Mouse (Mus musculus) forebrain, embryonic 13.5 days (tissue): ENCODE data around the gene Tusc2. TPM values are rescaled to one million over a fixed set of nuclear protein-coding genes. Genes with fewer than 3 reads are reported as not detected.

Experiments used
- ATAC-seq: fragments of 200-750 bp; cut with Nextera tagmentation; 2 replicates; pipeline ENCODE4 v1.8.0; 2017
- H3K27ac ChIP-seq: fragments of 300-500 bp; sonication (generic); 2 replicates; pipeline ENCODE4 v1.5.1; 2015; ENCODE audit warnings: inconsistent platforms, mild to moderate bottlenecking, moderate library complexity
- H3K27me3 ChIP-seq: fragments of 300-500 bp; sonication (generic); 2 replicates; pipeline ENCODE4 v1.6.1; 2015; ENCODE audit warnings: mild to moderate bottlenecking, inconsistent platforms
- H3K36me3 ChIP-seq: fragments of 300-500 bp; sonication (generic); 2 replicates; pipeline ENCODE4 v1.6.1; 2015; ENCODE audit warnings: mild to moderate bottlenecking, inconsistent platforms; ENCODE audit not compliant: poor library complexity, severe bottlenecking
- H3K4me1 ChIP-seq: fragments of 300-500 bp; sonication (generic); 2 replicates; pipeline ENCODE4 v1.6.1; 2015; ENCODE audit warnings: inconsistent platforms
- H3K4me2 ChIP-seq: fragments of 300-500 bp; sonication (generic); 2 replicates; pipeline ENCODE4 v1.6.1; 2015; ENCODE audit warnings: inconsistent platforms, mild to moderate bottlenecking, moderate library complexity
- H3K4me3 ChIP-seq: fragments of 300-500 bp; sonication (generic); 2 replicates; pipeline ENCODE4 v1.5.1; 2015; ENCODE audit warnings: mild to moderate bottlenecking, inconsistent platforms
- H3K9ac ChIP-seq: fragments of 300-500 bp; sonication (generic); 2 replicates; pipeline ENCODE4 v1.6.1; 2015; ENCODE audit warnings: mild to moderate bottlenecking, inconsistent platforms
- H3K9me3 ChIP-seq: fragments of 300-500 bp; sonication (generic); replicated peaks from 2 replicates; pipeline ENCODE4 v1.6.1; 2016; ENCODE audit warnings: inconsistent platforms
- WGBS: fragments of 180-500 bp; shearing (Covaris S2); methylation state at CpG from one replicate; pipeline ENCODE4 v1.1.7; 2015; 5-methylcytosine and 5-hydroxymethylcytosine counted together
- polyA plus RNA-seq: library from polyadenylated mRNA; unstranded; fragments of >200 nt; fragmentation: Nextera tagmentation; extraction: Ambion mirVana; gene quantifications from 2 replicates; pipeline ENCODE4 v1.2.1, GENCODE M21; 2015

Gene Tusc2
- polyA plus RNA-seq, 1 experiment from 2014 or later = 80.7 TPM

DNA sequence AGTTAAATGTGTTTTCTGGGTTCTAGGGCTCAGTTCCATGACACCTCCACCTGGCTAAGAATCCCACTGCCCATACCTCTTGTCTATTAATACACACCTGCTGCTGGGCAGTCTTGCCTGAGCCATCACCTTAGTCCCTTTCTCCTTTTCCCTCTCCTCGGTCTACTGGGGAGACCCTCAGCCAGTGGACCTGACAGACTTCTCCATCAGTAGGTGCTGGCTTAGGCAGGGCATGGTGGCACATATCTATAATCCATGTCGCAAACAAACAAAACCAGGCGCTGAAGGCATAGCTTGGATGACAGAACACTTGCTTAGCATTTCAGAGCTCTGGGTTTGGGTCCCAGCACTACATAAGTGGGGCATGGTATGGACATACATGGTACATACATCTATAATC lies 24.3 kb upstream of the Tusc2 start:
- Histone ChIP-seq H3K9me3 (no peaks in the 10 kb centered on the region), H3K9ac (no peak overlapping the region), H3K4me1 (peaks cover 55% of the 10 kb centered on the region), H3K36me3 (peaks cover 36% of the 10 kb centered on the region), H3K27me3 (no peaks in the 10 kb centered on the region), H3K27ac (no peak overlapping the region), H3K4me2 (no peak overlapping the region), H3K4me3 (no peak overlapping the region)
- no peak for ATAC-seq
- WGBS = 90% methylated on average over 3 of the region's 3 CpGs

DNA sequence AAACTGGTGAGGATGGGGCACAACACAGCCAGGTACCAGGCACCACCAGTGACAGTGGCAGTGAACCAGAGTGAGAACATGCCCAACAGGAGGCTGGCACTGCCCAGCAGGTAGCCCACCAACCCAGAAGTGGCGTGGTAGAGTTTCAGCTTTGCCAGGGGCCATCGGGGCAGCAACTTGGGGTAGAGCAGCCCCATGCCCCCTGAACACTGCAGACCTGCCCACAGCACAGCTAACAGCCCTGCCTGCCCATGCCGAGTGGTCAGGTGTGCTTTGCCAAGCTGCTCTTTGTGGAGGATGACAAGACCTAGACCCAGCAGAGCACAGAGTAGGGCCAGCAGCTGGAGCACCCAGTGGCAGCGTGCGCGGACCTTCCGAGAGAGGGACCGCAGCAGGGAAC lies 23.1 kb upstream of the Tusc2 start:
- Histone ChIP-seq H3K36me3 (peaks cover 48% of the 10 kb centered on the region), H3K27ac (no peak overlapping the region), H3K9me3 (no peaks in the 10 kb centered on the region), H3K4me1 (peaks cover 51% of the 10 kb centered on the region), H3K27me3 (no peaks in the 10 kb centered on the region), H3K4me2 (no peak overlapping the region), H3K9ac (no peak overlapping the region), H3K4me3 (no peak overlapping the region)
- 96% methylated on average over 8 of the region's 8 CpGs for WGBS
- no peak for ATAC-seq

DNA sequence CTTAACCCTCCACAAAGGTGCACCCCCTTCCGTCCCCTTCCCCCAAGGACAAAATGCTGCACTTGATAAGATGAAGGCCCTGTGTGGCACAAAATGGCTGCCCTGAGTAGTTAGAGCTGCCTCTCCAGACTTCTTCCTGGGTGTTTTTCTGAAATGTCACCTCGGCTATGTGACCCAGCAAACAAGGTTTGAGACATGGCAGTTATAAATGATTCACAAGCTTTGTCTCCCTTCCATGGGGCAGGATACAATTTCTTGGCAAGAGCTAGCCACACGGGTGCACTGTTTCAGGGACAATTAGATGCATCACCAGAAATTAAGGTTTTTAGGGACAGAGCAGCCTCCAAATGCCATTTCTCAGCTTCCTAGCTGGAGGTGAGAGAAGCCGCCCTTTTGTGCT lies 22.6 kb upstream of the Tusc2 start:
- Histone ChIP-seq H3K4me3 (no peak overlapping the region), H3K9me3 (no peaks in the 10 kb centered on the region), H3K27me3 (no peaks in the 10 kb centered on the region), H3K36me3 (peaks cover 52% of the 10 kb centered on the region), H3K4me2 (no peak overlapping the region), H3K4me1 (peaks cover 46% of the 10 kb centered on the region), H3K9ac (no peak overlapping the region), H3K27ac (no peak overlapping the region)
- ATAC-seq = no peak
- WGBS = 79% methylated on average over 4 of the region's 4 CpGs

DNA sequence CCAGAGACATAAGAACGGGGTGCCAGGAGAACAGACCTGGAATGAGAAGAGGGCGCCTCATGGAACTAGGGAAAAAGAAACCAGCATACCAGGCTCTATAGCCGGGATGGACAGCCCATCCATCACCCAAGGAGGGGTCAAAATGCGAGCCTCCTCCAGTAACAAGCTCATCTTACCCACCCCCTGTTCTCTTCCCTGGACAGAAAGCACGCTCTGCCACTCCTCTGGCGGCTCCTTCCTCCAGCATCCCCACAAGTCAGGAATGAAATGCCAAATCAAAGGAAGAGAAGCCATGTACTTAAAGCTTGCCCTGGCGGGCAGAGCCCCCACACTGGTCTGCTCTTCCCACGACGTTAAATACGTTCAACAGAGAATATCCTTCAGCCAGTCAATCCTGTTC lies 22.1 kb upstream of the Tusc2 start:
- Histone ChIP-seq H3K4me3 (peak overlapping the region; percentile 59), H3K36me3 (peaks cover 52% of the 10 kb centered on the region), H3K4me1 (peaks cover 46% of the 10 kb centered on the region)

DNA sequence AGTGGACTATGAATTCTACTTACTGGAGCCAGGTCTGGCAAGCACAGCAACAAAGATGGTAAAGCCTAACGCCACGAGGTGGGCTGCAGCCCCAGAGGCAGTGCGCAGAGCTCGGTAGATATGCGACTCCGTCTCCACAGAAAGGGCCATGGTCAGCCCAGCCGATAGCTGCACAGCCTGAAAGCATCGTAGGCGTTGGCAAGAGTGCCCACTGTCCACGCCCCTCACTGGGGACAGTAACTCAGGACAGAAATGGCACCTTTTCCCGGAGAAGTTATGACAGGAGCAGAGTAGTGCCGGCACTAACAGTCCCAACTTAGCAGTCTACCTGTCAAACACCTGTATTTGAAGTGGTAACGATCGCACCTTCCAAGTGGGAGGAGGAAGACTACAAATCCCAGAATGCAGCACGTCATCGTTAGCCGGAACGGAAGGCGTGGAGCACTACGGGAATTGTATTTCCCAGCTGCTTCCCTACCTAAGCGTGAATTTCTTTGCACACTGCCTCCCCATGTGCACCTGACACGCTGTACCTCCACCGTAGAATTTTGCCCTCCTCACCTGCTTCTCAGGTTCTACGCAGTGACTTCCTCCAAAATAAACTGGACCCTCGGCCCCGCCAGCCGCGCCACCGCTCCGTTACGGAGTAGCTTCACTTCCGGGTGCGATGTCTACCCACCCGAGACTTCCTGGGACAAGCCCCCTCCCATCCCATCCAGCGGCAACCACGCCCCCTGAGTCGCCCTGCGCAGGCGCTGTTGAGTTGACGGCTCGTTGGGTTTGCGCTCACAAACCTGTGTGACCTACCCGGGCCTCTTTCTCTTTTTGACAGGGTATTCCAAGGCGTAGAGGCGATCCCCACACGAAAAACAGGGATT lies 21.3 kb upstream of the Tusc2 start, which contains the start of the genes Cyb561d2 and Nprl2:
Gene Cyb561d2 (minus strand): TSS at position 720 of the 878 bp plus-strand sequence.
Gene Nprl2 (plus strand): TSS at position 753 of the 878 bp plus-strand sequence.
- whole genome bisulfite sequencing = 1% methylated on average over 46 of the region's 46 CpGs
- H3K9ac ChIP-seq = peak within 1 kb of the TSS; percentile 77
- peak within 1 kb of the TSS; percentile 59 for H3K4me3 ChIP-seq
- H3K4me2 ChIP-seq = peak within 1 kb of the TSS; percentile 92
- H3K9me3 ChIP-seq = no peaks in the 10 kb centered on the region
- H3K27me3 ChIP-seq = no peaks in the 10 kb centered on the region
- H3K4me1 ChIP-seq = peaks cover 46% of the 10 kb centered on the region
- peak; percentile 90 for ATAC-seq
- H3K27ac ChIP-seq = peak within 1 kb of the TSS; percentile 2; the same call in 1 of the 2 replicates
- H3K36me3 ChIP-seq = peaks cover 52% of the 10 kb centered on the region

More for the DNA sequence above, 22.1 kb upstream of the Tusc2 start:
- Histone ChIP-seq H3K9ac (peak overlapping the region; percentile 77), H3K27me3 (no peaks in the 10 kb centered on the region), H3K4me2 (peak overlapping the region; percentile 92), H3K27ac (no peak overlapping the region), H3K9me3 (no peaks in the 10 kb centered on the region)
- ATAC-seq = no peak; the same call in 1 of the 2 replicates
- 41% methylated on average over 10 of the region's 10 CpGs for WGBS

DNA sequence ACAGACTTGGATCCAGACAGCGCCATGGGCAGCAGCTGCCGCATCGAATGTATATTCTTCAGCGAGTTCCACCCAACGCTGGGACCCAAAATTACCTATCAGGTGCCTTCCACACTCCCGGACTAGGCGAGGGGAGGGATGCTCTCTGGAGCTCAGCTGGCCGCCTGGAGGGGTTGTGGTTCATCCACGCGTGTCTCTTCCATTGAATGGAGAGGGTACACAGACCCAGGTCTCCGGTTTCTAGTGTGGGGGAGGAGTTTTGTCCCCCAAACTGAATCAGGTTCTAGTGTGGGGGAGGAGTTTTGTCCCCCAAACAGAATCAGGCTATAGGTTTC lies 20.7 kb upstream of the Tusc2 start:
- Histone ChIP-seq H3K4me1 (peaks cover 46% of the 10 kb centered on the region), H3K9me3 (no peaks in the 10 kb centered on the region), H3K4me2 (peak overlapping the region; percentile 92), H3K27me3 (no peaks in the 10 kb centered on the region), H3K4me3 (peak overlapping the region; percentile 59), H3K27ac (no peak overlapping the region; the same call in 1 of the 2 replicates), H3K9ac (peak overlapping the region; percentile 77), H3K36me3 (peaks cover 52% of the 10 kb centered on the region)
- ATAC-seq = peak; percentile 26
- WGBS = 2% methylated on average over 11 of the region's 11 CpGs

DNA sequence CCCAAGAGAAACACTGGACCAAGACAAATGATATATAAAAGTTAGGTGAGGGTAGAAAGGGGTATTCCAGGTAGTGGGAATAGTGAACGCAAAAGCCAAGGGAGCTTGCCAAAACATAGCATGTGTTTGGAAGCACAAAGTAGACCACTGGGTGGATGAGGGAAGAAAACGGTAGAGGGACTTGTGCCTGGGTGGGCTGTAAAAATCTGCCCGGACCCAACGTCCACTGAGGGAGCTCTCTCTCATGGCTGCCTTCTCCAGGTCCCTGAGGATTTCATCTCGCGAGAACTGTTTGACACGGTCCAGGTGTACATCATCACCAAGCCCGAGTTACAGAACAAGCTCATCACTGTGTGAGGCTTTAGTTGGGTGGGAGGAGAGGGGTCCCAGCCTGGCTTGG lies 20.3 kb upstream of the Tusc2 start:
- no peak for ATAC-seq
- peak overlapping the region; percentile 59 for H3K4me3 ChIP-seq
- 0 out of 2 replicates have a peak, but pooled peaks cover under 1% of the 10 kb centered on the region for H3K27me3 ChIP-seq
- peak overlapping the region; percentile 77 for H3K9ac ChIP-seq
- peaks cover 48% of the 10 kb centered on the region for H3K36me3 ChIP-seq
- no peak overlapping the region for H3K27ac ChIP-seq
- peaks cover 47% of the 10 kb centered on the region for H3K4me1 ChIP-seq
- H3K9me3 ChIP-seq = no peaks in the 10 kb centered on the region
- 41% methylated on average over 8 of the region's 8 CpGs for WGBS
- H3K4me2 ChIP-seq = peak overlapping the region; percentile 92

DNA sequence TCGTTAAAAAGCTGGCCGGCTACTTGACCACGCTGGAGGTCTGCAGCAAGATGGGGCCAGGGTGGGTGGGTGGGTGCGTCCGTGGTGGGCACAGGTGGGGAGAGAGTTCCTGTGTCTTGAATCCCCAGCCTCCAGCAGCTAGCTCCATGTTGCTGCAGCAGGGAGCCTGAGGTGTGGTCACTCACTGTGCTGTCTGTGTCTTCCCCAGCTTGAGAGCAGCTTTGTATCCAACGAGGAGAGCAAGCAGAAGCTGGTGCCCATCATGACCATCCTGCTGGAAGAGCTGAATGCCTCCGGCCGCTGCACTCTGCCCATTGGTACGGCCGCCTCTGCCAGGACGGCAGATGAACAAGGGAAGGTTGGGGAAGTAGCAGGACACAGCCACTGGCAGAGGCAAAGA lies 19.8 kb upstream of the Tusc2 start:
- H3K36me3 ChIP-seq = peaks cover 42% of the 10 kb centered on the region
- H3K4me1 ChIP-seq = peaks cover 48% of the 10 kb centered on the region
- H3K9ac ChIP-seq = no peak overlapping the region
- WGBS = 89% methylated on average over 11 of the region's 11 CpGs
- H3K4me3 ChIP-seq = no peak overlapping the region
- no peaks in the 10 kb centered on the region for H3K9me3 ChIP-seq
- H3K27me3 ChIP-seq = peaks cover 7% of the 10 kb centered on the region; the same call in 1 of the 2 replicates
- no peak for ATAC-seq
- no peak overlapping the region for H3K27ac ChIP-seq
- peak overlapping the region; percentile 92 for H3K4me2 ChIP-seq

DNA sequence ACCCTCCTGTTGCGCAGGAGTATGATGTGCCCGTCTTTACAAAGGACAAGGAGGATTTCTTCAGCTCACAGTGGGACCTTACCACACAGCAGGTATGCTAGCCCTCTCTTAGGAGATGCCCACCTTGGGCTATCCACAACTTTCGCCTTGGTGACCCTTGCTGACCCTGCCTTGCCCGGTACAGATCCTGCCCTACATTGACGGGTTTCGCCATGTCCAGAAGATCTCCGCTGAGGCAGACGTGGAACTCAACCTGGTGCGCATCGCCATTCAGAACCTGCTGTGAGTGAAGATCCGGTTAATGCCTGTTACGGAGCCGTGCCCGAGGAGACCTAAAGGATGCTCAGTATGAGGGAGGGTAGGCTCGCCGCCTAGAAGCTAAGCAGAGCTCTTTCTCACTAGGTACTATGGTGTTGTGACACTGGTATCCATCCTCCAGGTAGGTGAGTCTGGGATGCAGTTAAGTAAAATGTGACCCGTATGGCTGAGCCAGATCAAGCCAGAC lies 18.8 kb upstream of the Tusc2 start:
- Histone ChIP-seq H3K9me3 (no peaks in the 10 kb centered on the region), H3K4me1 (peaks cover 48% of the 10 kb centered on the region), H3K4me2 (no peak overlapping the region), H3K36me3 (peaks cover 33% of the 10 kb centered on the region), H3K9ac (no peak overlapping the region), H3K27me3 (peaks cover 15% of the 10 kb centered on the region), H3K27ac (no peak overlapping the region), H3K4me3 (no peak overlapping the region)
- no peak for ATAC-seq
- whole genome bisulfite sequencing = 95% methylated on average over 17 of the region's 17 CpGs

DNA sequence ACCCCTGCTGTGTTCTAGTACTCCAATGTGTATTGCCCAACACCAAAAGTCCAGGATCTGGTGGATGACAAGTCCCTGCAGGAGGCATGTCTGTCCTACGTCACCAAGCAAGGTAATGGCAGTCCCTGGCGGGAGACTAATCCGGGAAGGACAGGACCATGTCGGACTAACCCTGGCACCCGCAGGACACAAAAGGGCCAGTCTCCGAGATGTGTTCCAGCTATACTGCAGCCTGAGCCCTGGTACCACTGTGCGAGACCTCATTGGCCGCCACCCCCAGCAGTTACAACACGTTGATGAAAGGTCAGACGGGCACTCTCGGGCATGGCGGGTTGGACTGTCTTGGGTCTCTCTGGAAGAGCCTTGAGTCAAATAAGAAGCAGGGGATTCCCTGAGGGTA lies 18.3 kb upstream of the Tusc2 start:
- no peak for ATAC-seq
- H3K4me2 ChIP-seq = no peak overlapping the region
- no peak overlapping the region for H3K9ac ChIP-seq
- no peak overlapping the region for H3K27ac ChIP-seq
- peaks cover 48% of the 10 kb centered on the region for H3K4me1 ChIP-seq
- WGBS = 94% methylated on average over 12 of the region's 12 CpGs
- H3K27me3 ChIP-seq = peaks cover 20% of the 10 kb centered on the region
- H3K9me3 ChIP-seq = no peaks in the 10 kb centered on the region
- peaks cover 28% of the 10 kb centered on the region for H3K36me3 ChIP-seq
- no peak overlapping the region for H3K4me3 ChIP-seq

DNA sequence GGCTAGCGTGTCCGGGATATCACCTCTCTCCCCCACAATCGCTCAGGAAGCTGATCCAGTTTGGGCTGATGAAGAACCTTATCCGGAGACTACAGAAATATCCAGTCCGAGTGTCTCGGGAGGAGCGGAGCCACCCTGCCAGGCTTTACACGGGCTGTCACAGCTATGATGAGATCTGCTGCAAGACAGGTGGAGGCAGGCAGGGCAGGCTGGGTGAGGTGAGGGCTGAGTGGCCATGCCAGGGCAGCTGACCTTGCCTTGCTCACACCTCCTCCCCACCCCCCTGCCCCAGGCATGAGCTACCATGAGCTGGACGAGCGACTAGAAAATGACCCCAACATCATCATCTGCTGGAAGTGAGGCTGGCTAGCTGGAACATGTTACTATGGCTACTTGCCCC lies 17.9 kb upstream of the Tusc2 start:
- no peaks in the 10 kb centered on the region for H3K9me3 ChIP-seq
- no peak overlapping the region for H3K4me2 ChIP-seq
- H3K4me3 ChIP-seq = no peak overlapping the region
- peaks cover 25% of the 10 kb centered on the region for H3K27me3 ChIP-seq
- peaks cover 23% of the 10 kb centered on the region for H3K36me3 ChIP-seq
- H3K9ac ChIP-seq = no peak overlapping the region
- H3K27ac ChIP-seq = no peak overlapping the region
- H3K4me1 ChIP-seq = peaks cover 48% of the 10 kb centered on the region
- WGBS = 86% methylated on average over 10 of the region's 10 CpGs
- no peak for ATAC-seq

DNA sequence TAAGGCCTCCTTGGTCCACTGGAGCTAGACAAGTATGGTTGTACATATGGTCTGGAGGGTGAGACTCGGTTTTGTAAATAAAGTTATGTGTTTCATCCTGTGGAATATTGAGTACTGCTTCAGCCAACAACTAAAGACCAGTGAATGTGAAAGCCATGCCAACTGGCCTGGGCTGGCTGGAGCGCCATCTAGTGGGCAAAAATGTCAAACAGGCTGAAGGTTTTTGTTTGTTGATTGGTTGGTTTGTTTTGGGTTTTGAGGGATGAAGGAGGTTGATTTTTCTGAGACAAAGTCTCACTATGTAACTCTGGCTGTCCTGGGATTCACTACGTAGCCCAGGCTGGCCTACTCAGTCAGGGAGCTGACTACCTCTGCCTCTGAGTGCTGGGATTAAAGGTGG lies 17.5 kb upstream of the Tusc2 start:
- no peak overlapping the region for H3K4me2 ChIP-seq
- H3K4me3 ChIP-seq = no peak overlapping the region
- ATAC-seq = no peak
- 5% methylated on average over 3 of the region's 3 CpGs for WGBS
- no peaks in the 10 kb centered on the region for H3K9me3 ChIP-seq
- no peak overlapping the region for H3K9ac ChIP-seq
- H3K36me3 ChIP-seq = peaks cover 21% of the 10 kb centered on the region
- H3K27me3 ChIP-seq = peaks cover 29% of the 10 kb centered on the region
- H3K27ac ChIP-seq = no peak overlapping the region
- peaks cover 47% of the 10 kb centered on the region for H3K4me1 ChIP-seq
